Mouse (Mus musculus): Measurements from ENCODE around the gene H1f0.

The H1f0 gene

DNA sequence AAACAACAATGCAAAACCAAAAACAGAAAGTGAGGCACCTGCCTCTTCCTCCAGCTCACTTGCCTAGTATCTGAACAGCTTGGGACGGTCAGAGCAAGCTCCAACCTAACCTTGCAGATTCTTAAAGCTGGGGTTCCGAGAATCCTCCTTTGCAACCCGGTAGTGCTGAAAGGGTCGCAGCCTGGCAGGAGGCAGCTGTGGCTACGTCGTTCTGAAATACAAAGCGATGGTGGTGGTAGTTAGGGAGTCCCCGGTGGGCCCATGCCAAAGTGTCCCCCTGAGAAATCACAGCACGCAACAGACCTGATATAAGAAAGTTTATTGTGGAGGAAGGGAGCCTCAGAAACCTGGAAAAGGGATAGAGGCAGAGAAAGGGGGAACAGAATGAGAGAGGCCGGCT lies 10.1 kb downstream of the H1f0 start:
- DNase-seq (ENCODE audit: low read depth, low spot score): no peak

DNA sequence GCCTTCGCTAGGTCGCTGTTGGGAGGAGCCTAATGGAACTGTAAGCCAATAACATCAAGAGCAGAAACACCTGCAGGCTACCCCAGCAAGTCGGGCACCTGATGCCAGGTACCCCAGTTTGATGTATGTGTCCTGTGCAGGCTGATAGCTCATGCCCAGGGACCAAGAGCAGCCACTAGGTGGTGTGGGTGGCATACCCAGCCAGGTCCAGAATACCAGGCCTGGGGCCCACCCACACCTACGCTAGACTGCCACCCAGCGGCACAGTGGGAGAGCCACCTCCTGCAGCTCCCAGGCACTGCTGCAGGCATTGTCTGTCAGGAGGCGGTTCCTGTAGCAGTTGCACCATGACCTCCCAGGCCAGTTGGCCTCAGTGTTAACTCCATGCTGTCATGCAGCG lies 10.6 kb downstream of the H1f0 start:
- peak; percentile 54 for DNase-seq (ENCODE audit: low read depth, low spot score)

DNA sequence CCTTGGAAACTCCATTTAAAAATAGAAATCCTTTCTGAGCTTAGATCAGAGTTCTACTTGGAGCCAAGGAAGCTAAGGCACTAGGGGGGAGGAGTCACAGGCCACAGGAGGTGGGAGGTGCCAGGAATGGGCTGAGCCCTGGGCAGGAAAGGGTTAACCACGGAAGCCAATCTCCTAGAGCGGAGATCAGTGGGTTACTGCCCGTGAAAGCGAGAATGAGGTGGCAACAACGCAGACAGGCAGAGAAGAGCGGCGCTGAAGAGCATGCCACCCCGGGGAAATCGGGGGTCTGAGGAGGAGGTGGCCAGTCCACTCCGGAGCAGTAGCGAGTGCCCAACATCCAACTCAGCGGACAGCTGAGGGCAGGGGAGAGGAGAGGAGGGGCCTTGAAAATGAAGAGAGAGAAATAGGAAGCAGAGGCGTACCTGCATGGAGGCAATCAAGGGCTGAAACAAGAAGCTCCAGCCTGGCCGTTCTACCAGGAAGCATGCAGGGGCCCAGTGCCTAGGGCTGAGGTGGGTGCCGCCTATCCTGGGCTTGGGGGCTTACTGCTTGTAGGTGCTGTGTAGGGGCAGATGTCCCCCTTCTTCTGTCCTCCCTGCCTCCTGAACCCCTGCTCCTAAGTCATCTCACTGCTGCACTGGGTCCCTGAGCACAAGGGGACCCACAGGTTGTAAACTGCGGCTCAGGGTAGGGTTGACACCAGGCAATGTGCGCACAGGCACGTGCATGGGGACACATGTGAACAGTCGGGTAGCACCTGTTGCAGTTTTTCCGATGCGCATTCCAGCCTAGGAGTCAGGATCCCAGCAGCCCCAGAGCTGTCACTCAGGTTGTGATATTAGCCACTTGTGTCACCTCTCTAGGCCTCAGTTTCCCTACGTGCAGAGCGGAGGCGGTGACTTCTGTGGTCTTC lies 12.5 kb downstream of the H1f0 start:
- DNase-seq (ENCODE audit: low read depth, low spot score): no peak

DNA sequence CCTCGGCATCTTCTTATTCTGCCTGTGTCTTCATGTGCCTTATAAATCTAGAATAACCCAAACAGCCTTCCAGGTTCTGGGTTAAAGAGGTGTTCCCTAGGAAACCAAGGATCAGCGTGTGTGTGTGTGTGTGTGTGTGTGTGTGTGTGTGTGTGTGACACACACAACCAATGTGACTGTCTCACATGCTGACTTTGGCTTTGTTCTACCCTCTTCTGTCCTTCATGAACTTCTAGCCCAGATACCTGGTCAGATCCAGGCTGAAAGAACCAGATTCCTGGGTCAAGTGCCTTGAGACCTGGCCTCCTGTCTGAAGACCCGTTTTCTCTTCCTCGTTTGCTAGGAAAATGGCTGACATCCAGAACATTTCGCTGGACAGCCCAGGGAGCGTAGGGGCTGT lies 13.3 kb downstream of the H1f0 start, which contains the start of gene Galr3:
TSS of gene Galr3 (plus strand) at position 301 of the 400 bp plus-strand sequence.
- no peak for DNase-seq (ENCODE audit: low read depth, low spot score)

DNA sequence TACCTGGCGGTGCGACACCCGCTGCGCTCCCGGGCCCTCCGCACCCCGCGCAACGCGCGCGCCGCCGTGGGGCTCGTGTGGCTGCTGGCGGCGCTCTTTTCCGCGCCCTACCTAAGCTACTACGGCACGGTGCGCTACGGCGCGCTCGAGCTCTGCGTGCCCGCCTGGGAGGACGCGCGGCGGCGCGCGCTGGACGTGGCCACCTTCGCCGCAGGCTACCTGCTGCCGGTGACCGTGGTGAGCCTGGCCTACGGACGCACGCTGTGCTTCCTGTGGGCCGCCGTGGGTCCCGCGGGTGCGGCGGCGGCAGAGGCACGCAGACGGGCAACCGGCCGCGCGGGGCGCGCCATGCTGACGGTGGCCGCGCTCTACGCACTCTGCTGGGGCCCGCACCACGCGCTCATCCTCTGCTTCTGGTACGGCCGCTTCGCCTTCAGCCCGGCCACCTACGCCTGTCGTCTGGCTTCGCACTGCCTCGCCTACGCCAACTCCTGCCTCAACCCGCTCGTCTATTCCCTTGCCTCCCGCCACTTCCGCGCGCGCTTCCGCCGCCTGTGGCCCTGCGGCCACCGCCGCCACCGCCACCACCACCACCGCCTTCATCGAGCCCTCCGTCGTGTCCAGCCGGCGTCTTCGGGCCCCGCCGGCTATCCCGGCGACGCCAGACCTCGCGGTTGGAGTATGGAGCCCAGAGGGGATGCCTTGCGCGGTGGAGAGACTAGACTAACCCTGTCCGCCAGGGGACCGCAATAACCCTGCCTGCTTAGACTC lies 14.7 kb downstream of the H1f0 start:
- no peak for DNase-seq (ENCODE audit: low read depth, low spot score)

DNA sequence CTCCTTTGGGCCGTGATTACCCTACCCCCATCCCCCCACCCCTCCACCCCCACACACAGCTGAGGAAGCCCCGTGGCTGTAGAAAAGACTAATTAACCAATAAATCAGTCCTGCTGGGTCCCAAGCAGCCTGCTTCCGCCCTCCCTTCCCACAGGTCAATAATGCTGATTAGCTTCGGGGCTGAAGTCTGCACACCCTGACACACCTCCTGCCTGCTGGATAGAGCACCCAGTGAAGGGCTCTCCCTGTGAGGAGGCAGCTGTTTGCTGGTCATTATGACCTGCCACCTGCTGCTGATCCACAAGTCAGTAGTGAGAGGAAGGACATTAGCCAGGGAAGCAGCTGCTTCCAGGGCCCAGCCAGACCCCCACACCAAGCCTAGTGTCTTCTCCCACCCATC lies 16.6 kb downstream of the H1f0 start:
- no peak for DNase-seq (ENCODE audit: low read depth, low spot score)

DNA sequence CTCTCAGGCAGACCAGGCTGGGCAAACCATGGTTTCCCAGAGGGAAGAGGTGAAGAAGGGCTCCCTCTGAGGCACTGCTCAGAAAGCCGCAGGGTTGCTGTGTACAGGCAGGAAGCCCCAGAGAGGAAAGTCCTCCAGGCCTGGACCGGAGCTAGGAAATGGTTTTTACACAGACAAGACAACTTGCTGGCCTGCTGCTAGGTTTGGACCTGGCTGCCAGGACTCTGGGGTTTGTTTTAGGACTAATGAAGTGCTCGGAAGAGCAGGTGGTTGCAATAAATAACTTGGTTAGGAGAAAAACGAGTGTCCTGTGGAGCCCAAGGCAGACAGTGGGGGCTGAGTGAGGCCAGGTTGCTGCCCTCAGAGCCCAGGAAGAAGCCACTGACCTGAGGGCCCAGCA lies 19.9 kb downstream of the H1f0 start:
- no peak for DNase-seq (ENCODE audit: low read depth, low spot score)

DNA sequence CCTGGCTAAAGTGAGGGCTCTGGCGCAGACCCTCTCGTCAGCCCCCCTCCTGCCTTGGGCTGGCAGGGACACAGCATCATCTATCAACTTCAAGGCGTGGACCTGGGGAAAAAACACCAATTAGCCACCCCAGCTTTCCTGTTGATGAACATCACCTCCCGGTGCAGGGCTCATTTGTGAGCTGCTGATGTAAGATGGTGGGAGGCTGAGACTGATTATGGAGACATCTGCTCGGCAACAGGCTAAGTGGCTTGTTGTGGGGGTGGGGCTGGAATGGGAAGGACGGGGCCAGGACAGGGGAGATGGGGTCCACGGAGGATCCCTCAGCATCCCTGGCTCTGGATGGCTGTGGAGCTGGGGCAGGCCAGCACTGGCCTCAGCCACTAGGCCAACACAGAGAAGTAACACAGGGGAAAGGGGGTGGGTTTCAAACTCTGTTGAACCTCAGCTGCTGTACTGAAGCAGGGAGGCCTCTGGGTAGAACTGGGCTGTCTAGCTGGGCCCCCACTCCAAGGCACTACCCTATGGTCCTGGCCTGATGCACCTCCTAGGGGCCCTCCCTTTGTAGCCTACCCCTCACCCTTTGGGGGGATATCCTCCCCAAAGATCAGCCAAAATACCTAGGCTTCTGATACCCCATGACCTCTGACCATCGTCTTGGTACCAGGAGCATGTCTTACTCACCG lies 22.1 kb downstream of the H1f0 start:
- DNase-seq (ENCODE audit: low read depth, low spot score): no peak

DNA sequence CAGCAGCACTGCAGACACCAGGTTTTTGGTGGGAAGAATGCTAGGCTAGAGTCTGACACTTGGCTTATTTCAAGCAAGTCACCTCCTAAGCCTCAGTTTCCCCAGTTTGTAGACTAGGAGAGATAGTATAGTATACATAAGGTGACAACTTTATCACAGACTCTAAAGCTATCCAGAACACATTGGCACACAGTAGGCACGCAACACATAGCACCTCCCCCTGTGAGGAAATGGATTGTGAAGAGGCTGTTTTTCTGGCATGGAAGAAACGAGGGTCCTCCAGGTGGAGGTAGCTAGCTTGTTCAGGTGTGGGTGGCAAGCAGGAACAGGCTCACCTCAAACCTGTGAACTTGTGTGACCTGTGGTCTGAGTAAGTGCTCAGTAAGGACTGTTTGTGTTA lies 22.7 kb downstream of the H1f0 start:
- DNase-seq (ENCODE audit: low read depth, low spot score): no peak

DNA sequence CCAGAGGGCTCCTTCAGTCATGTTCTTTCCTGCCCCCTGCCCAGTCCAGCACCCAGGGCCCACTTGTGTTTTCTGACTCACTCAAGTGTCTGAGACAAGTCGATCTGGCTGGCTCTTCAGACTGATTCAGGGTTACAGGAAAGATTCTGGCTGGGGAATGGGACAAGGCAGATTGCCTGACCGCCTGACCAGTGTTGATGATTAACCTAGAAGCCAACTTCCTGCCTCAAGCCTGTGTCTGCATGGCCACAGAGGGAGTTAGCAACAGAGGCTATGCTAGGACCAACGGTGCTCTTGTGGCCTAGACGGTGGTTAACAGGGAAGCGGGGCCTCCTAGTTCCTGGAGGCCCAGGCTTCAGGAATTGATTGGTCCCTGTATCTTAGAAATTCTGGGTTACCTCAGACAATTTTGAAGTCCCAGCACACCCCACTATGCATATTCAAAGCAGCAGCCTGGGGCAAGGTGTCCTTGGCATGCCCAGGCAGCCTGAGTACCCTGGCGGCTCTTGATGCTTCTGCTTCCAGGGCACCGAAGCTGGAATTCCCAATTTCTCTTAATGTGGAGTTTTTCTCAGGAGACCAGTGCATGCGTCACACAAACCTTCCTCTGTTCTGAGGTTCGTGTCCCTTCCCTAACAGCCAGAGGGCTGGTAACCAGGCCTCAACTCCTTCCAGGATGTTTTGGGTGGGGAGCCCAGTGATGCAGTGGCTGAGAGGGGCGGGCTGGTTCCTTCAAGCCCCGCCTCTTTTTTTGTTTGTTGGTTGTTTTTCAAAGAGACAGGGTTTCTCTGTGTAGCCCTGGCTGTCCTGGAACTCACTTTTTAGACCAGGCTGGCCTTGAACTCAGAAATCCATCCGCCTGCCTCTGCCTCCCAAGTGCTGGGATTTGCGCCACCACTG lies 23.5 kb downstream of the H1f0 start:
- DNase-seq (ENCODE audit: low read depth, low spot score): no peak

DNA sequence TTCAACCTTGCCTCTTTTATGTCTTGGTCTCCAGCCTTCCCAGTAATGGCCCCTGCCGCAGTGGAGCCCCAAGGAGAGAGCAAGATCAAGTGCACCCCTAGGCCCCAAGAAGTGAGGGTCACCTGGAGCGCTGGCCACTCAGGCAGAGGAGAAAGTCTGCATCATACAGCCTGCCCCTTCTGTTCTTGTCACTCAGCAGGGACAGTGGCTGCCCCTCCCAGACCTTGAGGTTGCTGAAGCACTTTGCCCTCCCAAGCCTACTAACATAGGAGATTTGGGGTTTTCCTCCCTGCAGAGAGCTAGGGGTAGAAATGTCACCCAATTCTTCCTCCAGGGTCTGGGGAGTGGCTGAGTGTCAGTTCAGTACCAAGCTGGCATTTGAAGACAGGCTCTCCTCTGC lies 24.1 kb downstream of the H1f0 start:
- DNase-seq (ENCODE audit: low read depth, low spot score): no peak

DNA sequence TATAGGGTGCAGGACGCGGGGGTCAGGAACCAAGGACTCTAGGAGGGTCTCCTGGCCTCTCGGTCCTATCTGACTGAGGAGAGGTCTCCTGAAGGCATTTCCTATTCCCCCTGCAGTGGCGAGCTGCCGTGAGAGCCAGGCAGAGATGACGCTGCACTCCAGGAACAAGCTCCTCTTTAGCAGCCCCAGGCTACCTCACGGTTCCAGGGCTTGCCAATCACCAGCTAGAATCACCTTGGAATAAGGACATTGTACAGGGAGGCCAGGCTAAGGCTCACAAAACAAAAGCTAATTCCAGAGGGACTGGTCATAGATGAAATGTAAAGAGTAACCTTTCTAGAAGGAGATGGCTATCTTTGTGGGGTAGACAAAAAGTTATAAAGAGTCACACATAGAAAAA lies 28.4 kb downstream of the H1f0 start:
- no peak for DNase-seq (ENCODE audit: low read depth, low spot score)

DNA sequence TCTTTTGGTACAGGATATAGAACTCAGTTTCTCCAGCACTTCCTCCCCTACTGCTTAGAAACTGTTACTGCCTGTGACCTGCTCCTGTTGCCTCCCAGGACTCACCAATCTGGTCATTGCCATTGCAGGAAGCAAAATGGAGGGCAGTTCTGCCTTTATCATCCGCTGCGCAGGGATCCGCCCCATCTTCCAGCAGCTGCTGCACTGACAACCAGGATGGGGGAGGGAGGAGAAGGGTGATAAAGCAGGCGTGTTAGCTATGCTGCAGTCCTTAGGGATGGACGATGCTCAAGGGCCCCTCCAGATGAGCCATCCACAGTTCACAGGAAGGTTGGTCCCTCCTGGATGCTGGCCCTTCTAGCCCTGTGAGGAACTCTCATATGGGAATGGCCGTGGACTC lies 29.6 kb downstream of the H1f0 start:
- peak; percentile 62 for DNase-seq (ENCODE audit: low read depth, low spot score)

DNA sequence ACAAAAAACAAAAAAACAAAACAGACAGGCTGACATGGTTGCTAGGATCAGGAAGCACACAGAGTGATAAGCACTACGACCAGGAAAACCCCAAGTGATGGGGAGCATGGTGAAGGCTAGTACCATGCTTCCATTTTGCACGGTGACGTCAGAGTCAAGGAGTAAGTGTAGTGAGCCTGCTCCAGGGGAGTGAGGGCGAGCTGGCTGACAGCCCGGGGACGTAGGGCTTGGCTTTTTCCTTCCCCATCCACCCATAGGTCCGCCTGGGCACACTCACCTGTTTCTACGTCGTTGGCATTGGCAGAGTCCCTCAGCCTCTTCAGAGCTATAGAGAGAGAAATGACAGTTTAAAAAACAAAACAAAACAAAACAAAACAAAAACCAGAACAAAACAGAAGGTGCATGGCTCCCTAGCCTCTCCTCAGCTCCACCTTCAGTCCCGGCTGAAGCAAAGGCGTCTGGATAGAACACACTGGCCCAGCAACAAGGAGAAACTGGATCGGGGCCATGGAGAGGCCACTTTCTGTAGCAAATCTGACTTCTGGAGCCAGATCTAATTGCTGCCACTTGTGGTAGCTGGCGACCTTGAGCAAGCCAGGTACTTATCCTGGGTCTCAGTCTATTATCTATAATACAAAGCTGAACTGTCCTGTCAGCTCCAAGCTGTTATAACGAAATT lies 32.8 kb downstream of the H1f0 start:
- DNase-seq (ENCODE audit: low read depth, low spot score): no peak

DNA sequence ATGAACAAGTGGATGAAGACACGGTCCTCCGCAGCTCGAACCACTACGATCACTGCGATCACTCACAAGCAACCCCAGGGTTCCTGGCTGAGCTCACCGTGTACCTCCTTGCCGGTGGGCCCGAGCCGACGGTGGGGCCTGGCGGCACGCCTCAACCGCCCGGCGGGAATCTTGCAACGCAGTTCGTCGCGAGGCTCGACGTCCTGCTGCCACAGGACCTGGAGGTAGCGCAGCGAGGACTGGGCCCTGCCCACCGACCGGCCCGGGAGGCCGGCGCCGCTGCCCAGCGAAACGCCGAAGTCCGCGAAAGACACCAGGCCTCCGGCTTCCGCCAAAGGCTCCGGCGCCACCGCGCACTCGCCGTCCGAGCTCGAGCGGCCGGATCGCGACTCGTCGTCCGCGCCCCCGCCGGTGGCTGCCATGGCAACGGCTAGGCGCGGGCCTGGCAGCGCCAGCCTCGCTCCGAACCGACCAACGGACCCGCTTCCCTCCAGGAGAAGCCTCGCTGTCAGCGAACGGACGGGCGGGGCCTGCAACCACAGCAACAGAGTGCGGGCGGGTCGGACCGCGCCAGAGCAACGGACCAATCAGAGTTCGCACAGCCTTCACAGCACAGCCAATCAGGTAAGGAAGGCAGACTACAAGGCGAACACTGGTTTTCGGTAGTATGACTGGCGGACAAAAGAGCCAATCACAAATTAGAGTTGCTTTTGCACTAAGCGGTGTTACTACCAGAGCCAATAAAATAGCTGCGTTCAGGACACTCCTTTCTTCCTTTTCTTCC lies 34.3 kb downstream of the H1f0 start, which contains the start of gene Ankrd54:
TSS of gene Ankrd54 (minus strand) at position 518 of the 784 bp plus-strand sequence.
- DNase-seq (ENCODE audit: low read depth, low spot score): peak; percentile 99

DNA sequence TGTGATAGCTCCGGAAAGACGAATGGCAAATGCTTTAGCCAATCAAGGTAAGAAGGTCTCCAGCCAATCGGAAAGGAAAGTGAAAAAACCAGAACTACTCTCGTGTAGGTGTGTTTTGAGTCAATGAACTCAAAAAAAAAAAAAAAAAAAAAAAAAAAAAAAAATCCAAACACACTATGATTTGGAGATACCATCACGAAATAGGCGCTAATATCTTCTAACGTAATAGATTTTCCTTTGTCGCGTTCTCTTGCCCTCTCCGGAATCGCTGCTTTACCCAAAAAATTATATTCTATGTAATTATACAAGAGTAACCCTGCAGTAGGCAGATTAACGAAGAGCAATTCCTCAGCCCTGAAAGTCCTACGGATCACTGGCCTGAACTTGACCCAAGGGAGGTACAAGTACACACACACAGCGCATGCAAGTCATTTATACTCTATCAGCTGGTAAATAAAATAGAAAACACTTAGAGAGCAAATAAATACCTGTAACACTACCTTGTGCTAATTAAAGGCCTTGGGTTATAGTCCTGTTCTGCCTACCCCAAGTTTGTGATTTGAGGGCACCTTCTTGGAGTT lies 35.0 kb downstream of the H1f0 start:
- no peak for DNase-seq (ENCODE audit: low read depth, low spot score)

DNA sequence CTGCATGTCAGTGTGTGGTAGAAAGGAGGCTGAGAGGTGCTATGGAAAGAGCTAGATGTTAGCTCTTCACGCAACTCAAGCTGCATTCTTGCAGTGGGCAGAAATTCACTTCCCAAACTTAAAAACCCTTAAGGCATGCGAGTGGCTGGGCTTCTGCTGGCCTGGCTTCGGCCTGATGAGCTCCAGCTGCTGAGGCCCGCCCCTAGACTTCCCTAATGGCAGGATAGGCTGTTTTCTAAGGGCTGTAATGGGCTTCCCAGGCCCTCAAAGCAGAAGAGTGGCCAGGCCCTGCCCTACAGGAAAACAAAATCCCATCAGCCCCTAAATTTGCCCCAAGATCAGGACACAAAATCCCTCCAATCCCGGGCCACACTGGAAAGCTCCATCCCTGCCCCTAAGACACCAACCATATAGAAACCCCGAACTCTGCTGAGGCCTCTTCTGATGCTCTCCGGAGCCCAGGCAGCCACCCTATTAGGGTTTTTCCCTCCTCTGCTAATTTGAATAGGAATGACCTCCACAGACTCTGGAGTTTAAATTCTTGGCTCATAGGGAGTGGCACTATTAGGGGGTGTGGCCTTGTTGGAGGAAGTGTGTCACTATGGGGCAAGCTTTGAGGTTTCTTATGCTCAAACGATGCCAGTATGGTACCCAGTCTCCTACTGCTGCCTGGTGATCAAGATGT lies 37.0 kb downstream of the H1f0 start:
- no peak for DNase-seq (ENCODE audit: low read depth, low spot score)

DNA sequence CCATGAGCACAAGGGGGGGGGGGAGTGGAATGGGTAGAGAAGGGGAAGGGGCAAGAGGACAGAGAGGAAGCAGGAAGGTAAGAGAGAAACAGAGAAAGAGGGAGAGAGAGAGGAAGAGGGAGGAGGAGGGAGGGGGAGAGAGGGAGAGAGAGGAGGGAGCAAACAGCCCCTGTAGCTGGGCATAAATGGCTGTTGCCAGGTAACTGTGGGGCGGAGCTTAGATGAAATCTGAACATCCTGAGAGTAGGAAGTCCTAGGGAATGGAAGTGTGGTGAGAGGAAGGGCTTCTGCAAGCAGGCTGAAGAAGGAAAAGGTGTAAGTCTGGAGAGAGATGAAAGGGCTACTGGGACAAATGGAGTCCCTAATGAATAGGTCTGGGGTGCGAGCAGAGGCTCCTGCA lies 38.0 kb downstream of the H1f0 start:
- no peak for DNase-seq (ENCODE audit: low read depth, low spot score)

DNA sequence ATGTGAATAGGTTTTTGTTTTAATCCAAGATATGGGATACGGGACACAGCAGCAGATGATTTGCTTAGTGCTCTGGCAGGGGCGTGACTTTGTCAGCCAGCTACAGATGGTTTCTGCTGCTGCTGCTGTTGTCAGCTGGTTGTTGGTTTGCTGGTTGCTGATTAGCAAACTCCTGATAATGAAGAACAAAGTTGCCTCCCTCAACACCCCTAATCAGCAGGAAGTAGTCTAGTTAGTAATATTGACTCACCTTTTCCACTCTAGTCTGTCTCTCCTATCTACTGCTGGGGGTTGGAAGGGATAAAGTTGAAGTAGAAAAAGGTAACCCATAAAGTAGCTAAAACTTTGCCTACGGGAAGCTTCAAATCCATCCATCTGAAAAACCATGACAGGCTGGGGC lies 39.4 kb downstream of the H1f0 start:
- no peak for DNase-seq (ENCODE audit: low read depth, low spot score)

All from c-Kit-negative CD71-positive TER-119-positive erythroid progenitor cells, embryonic 14.5 days (primary cell).